Mouse (Mus musculus): Measurements from ENCODE around the gene 1700022I11Rik.

Gene 1700022I11Rik

GRCm38 (mm10) chr4:43004951-43005350, 35.5 kb downstream of the 1700022I11Rik start:
- DNase-seq = no peak

DNA sequence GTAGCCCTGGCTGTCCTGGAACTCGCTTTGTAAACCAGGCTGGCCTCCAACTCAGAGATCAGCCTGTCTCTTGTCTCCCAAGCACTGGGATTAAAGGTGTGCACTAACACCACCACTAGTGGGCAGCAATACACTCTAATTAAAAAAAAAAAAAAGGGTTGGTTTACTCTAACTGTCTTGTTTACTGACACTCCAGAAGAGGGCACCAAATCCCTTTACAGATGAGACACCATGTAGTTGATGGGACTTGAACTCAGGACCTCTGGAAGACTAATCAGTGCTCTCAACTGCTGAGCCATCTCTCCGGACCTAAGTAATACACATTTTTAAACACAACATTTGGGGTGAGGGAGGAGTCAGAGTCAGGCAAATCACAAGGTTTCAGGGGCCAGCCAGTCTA, 36.4 kb downstream of the 1700022I11Rik start:
- peak in 1 of 2 experiments; percentile 23 for DNase-seq

DNA sequence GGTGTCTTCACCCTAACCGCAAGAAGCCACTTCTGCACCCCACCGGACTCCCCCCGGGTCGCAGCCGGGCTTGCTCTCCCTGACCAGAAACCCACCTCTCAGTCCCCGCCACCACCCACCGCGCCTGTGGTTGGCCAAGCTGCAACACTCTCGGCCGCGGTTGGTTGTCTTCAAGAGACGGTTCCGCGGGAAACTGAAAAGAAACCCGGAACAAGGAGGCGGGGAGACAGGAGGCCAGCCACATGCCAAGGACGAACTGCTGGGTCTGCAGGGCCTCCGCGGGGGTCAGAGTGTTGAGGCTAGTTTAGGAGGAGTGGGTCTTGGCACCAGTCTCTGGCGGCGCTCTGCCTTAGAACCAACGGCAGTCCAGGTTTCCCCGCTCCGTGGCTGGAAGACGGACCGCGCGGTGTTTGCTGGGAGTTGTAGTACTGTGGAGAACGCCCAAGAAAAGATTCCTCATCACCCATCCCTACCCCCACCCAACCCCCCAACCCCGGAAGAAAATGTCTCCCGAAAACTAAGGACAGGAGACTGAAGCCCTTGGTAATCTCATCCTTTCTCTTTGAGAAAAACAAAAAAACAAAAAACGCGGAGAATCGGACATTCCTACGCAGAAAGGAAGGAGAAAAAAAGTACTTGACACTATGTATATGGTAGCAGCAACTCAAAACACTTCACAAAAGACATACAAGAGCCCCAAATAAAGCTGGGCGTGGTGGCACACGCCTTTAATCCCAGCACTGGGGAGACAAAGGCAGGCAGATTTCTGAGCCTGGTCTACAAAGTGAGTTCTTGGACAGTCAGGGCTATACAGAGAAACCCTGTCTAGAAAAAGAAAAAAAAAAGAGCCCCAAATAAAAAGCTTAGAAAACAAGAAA, 41.0 kb downstream of the 1700022I11Rik start, which contains the start of gene Fancg:
Fancg (minus strand) TSS at position 346 of the 878 bp plus-strand sequence.
- DNase-seq = peak; percentile 85 to 87

- DNase-seq = no peak
These were observed 42.7 kb downstream of the 1700022I11Rik start for GRCm38 (mm10) chr4:43012091-43012490.

- DNase-seq = no peak
These were observed 48.8 kb downstream of the 1700022I11Rik start for GRCm38 (mm10) chr4:43018156-43018555.

DNA sequence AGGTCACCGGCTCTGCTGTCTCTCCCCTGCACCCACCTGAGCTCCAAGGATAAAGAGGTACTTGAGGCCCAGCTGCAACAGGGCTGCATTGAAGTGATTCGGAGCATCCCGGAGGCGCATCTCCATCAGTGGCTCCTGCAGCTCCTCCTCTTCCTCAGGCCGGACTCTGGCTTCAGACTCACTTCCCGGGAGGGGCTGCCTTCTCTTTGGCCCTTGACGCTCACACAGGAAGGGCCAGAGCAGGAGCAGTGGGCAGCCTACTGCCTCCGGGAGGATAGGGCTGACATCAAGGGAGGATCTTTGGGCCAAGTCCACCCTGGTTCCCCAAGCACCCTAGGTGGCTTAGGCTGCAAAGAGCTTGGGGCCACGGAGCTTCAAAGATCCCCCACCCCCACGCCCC, 49.8 kb downstream of the 1700022I11Rik start:
- DNase-seq = no peak

- no peak for DNase-seq
These were observed 50.4 kb downstream of the 1700022I11Rik start for GRCm38 (mm10) chr4:43019641-43020465.

- no peak for DNase-seq
These were observed 51.5 kb downstream of the 1700022I11Rik start for GRCm38 (mm10) chr4:43020876-43021275.

GRCm38 (mm10) chr4:43021341-43021740, 51.9 kb downstream of the 1700022I11Rik start:
- DNase-seq = no peak

- DNase-seq = no peak
These were observed 55.3 kb downstream of the 1700022I11Rik start for GRCm38 (mm10) chr4:43024673-43025072.

- peak; percentile 91 to 92 for DNase-seq
These were observed 55.9 kb downstream of the 1700022I11Rik start, which contains the start of gene Pigo for GRCm38 (mm10) chr4:43025084-43025960. TSS of gene Pigo (minus strand) at chr4:43025819.

DNA sequence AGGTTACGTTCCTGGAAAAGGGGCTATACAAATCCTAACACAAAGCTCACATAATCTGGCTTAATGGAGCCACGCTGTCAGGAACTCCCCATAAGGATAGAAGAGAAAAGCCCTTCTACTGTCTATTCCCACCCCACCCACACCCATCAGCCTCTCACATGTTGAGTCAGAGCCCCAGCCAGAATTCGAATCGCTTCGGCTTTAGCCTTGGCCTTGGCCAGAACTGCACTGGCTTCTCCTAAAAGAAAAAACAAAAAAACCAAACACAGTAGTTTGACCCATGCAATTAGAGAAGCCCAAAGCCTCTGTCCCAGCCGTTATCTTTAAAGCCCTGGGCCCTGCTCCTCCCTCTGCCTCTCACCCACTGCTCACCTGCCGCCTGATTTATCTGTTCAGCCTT, 59.7 kb downstream of the 1700022I11Rik start:
- no peak for DNase-seq

GRCm38 (mm10) chr4:43029749-43030148, 60.3 kb downstream of the 1700022I11Rik start:
- no peak for DNase-seq

GRCm38 (mm10) chr4:43030352-43030751, 60.9 kb downstream of the 1700022I11Rik start:
- DNase-seq = no peak

GRCm38 (mm10) chr4:43030780-43031230, 61.4 kb downstream of the 1700022I11Rik start:
- no peak for DNase-seq

DNA sequence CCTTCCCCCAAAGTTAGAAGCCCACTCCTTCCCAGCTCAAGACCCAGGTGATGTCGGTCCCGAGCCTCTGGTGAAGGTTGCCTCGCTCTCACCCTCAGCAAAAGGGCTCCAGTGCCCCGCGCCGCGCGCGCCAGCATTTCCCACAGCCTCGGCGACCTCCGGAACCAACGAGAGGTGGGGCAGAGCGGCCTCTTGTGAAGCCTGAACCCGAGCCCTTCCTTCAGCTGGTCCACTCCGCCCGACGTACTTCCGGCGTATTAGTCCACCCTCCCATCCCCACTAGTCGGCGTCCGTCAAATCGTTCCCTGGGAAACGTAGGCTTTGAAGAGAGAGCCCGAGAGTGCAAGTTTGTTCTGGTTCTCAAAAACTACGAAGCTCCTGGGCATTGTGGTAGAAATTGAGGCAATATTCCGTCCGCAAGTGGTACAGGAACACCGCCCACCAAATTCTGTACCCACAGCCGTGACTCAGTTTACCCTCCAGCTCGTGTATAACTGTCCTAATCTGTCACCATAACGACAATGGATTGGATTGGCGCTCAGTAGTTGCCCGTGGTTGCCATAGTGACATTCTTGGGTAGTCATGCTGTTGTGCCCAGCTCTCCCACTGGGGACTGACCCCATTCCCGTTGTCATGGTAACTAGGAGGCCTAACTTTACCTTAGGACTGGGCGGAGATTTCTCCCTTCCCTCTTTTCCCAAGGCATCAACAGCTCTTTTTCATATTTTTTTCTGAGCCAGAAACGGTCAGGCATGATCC, 62.0 kb downstream of the 1700022I11Rik start, which contains the start of gene Stoml2:
Stoml2 (minus strand) TSS at position 474 of the 759 bp plus-strand sequence.
- DNase-seq = peak; percentile 91

- DNase-seq = no peak
These were observed 63.1 kb downstream of the 1700022I11Rik start for GRCm38 (mm10) chr4:43032501-43032900.
